Mouse (Mus musculus) kidney, adult 8-10 months (tissue): ENCODE measurements around the gene Dnaic1.

ENCODE experiments used
- DNase-seq, 2 experiments: peaks; one replicate each; pipeline ENCODE4 v3.0.0; 2022

Dnaic1 gene

DNA sequence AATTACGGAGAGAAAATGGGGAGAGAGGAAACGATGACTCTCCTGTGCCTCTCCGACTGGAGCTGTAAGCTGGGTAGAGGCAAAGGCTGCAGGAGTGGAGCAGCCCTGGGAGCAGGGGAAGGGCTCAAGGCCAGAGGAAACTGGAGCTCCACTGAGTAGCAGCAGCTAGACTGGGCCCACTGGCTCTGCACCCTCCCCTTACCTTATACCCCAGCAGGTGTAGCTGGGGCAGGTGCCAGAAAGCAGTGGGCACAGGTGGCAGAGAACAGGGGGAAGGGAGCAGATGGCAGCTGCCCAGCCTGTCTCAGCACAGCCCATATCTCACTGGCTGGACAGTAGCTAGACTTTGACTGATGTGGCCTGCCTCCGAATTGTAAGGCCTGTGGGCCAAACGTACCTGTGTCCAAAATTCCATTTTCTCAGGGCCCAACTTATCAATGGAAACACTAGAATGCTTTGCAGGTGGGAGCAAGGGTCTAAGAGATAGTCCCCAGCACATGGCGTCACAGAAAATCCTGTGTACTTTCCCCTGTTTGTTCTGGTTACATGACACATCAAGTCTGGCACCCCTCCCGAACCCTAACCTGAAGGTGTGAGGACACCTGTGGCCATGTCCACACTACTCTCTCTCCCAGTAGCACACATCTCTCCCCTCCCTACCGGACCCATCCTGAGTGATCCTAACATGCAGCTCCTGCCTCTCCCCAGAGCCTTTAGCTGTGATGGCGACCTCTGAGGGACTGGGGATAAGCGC lies 67.5 kb downstream of the Dnaic1 start:
- no peak for DNase-seq

DNA sequence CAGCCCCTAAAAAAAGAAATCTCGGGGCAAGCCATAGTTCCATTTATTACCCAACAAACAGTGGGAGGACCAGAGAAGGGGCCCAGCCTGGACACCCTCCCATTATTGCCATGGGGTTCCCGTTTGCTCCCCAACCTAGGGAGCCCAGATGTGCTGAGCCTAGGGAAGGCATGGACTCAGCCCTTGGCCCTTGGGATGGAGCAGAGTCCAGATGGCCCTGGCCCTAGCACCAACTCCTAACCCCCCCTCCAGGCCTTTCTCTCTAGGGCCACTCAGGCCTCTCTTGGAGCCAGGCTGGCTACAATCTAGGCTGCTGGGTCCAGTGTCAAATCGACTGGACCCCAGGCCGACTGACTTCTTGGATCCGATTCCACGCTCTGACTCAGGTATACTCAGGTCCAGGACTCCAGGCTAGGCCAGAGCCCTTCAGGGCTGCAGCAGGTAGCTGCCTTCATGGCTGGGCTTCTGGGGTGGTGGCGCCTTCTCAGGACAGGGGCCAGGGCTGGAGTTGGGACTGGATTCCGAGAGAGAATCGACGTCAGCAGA lies 68.7 kb downstream of the Dnaic1 start:
- DNase-seq = no peak

DNA sequence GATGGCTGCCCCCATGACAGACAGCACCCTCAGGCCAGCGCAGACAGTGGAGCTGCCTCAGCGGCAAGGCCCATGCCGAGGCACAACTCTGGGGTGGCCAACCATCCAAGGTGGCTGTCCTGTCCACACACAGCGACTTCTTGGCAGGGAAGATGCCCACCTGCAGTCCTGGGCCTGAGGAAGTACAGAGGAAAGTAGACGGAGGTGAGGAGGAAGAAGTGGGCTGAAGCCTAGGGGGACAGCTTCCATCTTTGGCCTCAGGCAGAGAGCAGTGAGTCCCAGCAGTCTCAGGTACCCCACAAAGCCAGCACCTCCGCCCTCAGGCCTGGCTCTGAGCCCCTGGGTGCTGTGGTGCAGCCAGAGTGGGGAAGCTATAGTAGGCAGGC lies 69.2 kb downstream of the Dnaic1 start:
- no peak for DNase-seq

DNA sequence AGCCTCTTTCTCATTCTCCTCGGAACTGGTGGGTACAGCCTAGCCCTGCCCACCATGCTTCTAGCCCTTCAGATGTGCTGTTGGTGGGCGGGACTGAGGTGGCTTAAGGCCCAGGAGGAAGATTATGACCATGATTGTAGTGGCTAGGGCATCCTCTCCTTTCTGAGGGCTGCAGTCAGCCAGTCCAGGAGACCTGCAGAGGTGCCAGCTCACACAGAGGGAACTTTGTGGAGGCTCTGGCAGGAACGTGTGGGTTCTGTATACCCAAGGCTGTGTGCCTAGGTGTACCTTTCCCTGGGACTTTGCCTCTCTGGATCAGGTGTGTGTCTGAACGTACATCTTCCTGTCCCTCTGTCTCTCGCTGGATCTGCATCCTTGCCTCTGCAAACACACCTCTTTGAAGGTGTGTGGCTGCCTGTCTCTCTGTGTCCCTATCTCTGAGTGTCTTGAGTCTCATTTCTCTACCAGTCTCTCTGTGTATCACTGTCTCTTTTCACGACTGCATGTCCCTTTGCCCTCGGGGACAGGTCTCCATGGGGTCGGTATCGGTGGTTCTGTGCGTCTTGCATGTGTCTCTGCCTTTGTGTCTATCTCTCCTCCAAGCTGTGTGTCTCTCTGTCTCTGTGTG lies 69.8 kb downstream of the Dnaic1 start:
- no peak for DNase-seq

DNA sequence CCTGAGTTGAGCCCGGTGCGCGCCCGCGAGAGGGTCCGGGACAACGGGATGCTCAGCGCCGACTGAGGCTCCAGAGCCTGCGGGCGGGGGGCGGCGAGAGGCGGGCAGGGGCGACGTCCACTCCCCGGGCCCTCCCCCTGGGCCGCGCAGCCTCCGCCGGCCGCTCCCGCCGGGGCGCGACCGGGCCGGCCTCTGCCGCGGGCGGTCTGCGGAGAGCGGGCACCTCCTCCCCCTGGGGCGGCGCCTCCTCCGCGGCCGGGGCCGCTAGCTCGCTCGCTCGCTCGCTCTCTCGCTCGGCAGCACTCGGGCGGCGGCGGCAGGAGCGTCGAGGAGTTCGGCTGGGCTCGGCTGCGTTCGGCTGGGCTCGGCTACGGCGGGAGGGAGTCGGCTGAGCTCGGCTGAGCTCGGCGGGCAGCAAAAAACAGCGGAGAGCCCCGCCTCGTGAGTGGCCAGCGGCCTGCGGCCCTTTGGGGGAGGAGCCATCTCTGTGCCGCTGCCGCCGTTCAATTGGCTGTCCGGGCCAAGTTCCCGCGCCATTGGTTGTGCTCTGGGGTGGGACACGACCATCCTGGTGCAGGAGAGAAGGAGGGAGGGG lies 70.4 kb downstream of the Dnaic1 start, which contains the start of gene Enho:
Enho (minus strand) TSS at position 412 of the 595 bp plus-strand sequence.
- peak; percentile 93 for DNase-seq

DNA sequence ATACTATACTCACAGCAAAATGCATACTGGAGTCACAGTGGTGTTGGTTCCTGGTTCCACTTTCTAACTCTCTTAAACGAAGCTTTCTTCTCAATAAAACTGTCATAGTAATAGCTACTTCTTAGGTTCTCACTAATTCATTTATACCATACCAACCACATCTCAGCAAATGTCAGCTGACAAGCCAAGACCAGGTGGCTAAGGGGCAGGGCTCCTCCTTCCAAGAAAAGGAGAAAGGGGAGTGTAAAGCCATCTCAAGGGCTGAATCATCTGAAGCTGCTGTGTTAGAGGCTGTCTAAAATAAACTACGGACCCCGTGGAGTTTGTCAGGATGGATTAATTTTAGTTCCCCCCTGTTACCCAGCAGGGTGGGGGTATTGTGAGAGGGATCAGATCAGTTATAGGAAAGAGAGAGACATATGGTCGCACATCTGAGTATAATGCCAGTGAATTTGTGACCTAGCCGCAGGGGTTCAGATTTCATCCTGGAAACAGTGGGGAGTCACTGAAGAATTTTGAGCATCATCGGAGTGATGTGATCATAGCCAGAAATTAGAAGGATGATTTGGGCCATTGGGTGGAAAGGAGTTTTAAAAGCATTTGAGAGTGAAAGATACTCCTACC lies 71.7 kb downstream of the Dnaic1 start:
- DNase-seq = no peak

DNA sequence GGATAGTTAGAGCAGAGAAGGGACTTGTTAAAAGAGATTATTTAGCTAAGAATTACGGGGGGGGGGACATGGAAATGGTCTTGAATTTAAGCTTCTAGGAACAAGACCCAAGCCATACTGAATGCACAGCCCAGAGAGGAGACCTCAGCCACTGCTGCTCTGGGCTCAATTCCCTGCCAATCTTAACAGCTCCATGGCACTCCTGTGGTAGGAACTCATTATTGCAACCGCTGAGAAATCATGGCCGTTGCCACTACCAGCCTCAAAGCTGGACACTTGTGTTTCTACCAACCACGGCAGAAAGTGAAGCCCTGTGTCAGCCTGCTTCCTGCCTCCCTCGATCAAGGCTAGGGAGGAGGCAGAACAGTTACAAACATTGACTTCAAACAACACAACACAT lies 75.9 kb downstream of the Dnaic1 start:
- DNase-seq = peak in 1 of 2 experiments; percentile 47

DNA sequence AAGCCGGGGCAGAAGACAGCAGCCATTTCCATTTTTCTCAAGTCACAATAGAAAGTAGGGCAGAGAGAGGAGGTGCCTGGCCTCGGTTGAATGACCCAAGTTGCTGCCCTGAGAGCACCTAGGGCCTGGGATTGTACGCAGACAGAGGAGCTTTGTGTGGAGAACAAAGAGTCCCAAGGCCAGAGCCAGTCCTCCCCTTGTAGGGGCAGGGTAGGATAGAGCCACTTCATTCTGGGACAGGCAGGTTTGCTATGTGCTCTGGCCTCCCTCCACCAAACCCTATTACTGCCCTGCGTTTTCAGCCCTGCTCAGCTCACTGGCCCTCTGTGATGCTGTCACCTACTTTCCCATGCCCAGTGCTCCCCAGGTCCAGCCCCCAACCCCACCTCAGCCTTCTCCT lies 78.6 kb downstream of the Dnaic1 start:
- no peak for DNase-seq

DNA sequence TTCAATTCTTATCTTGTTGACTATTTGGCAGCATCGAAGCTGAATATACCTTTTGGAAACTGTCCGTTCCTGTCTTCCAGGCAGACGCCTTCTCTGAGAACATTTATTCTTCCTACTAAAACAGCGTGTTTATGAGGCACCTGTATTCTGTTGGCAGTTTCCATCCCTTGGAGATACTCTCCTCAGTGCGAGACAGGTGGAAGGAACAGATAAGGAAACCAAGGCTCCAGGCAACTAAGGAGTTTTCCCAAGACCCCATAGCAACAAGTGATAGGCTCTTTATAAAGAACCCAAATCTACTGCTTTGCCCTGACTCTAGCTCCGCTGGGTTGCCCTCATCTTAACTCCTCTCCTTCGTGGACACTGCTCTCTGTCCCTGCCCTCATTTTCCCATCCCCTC lies 79.1 kb downstream of the Dnaic1 start:
- no peak for DNase-seq

DNA sequence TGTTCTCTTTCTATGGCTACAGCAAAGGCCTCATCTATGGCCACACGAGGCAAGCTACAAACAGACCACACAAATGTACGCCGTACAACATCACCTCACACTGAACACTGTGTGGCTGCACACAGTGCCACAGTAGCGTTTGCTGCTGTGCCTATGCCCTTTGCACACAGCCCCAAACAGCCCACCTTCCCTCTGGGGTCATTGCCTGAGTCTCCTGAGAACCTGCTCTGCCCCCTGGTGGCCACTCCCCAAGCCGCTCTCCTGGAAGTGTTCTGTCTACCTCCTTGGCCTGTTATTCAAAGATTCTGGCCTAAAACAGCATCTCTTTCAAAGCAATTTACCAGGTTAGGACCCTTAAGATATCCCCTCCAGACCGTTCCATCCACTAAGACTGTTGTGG lies 83.7 kb downstream of the Dnaic1 start:
- DNase-seq = peak; percentile 48 to 76

DNA sequence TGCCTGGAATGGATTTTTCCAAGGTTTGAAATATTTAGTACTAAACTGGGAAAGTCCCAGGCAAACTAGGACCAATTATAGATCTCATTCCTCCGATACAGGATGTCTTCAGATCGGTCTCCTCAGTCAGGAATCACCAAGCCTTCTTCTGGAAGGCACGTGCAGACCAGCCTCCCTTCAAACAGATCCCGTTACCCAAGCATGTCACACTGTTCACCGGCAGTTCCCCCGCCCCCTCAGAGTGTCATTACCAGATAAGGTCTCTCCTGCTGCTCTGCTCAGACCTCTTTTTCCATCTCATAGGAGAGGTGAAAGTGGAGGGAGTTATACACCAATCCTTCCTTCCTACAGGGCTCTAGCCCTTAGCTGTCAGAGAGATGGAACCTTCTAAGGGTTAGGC lies 84.2 kb downstream of the Dnaic1 start:
- DNase-seq = no peak

DNA sequence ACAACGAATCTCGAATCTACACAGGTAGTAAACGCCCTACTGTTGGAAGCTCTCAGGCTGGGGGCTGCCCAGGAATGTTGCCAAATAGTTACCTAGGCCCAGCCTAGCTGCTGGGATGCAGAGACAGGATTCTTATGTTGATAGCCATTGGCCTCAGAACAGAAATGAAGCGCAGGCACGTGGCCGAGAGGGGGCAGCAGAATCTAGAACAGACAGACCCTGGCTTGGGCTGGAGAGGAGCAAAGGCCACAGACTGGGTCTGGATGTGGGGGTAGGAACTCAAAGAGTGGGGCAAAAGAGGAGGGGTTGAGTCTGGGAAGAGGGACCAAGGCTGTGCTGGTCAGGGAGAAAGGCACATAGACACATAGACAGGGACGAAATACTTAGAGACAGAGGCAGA lies 84.6 kb downstream of the Dnaic1 start:
- peak; percentile 48 to 58 for DNase-seq

DNA sequence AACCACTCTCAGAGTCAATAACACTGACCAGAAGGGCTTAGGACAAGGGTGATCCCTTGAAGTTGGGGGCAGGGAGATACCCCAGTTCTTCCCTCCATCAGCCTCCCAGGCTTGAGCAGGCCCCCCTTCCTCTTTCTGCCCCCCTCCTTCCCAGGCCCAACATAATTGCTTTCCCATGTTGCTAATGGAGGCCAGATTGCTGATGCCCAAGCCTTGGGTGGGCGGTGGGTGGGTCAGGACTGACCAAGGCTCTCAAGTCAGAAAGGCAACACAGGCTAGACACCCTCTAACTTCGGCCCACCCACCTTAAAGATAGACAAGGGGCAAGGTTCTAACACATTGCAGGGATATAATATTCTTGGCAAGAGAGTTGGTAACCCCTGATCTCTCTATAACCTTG lies 86.0 kb downstream of the Dnaic1 start:
- no peak for DNase-seq

DNA sequence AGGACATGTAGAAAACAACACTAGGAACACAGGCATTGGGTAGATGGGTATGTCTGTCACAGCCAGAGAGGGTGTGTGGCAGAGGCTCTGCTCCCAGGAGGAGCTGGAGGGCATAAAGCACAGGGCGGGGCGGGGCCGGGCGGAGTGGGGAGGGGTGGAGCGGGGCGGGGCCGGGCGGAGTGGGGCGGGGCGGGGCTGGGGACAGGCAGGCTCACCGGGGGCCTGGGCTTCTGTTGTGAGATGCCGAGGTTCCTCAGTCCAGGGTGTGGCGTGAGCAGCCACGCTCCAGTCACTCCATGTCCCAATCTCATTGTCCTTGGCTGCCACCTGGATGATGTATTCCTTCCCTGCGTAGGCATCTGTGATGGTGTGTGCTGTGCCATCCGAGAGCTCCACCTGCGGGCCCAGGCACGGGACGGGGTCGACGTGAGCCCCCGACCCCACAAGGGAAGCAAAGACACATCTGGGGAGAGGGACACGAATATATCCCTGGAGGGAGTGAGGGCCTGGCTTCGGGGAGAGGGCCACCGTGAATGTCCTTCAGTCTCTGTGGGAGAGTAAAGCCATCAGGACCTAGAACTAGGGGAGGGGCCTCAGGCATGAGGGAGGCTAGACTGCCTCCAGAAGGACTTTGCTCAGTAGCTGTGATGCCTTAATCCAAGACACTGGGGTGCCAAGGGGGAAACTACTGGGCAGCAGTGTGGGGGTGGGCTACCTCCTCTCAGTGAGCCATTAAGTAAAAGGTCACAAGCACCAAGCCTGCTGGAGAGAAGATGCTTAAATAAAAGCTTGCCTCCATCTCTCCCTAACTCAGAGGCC lies 89.2 kb downstream of the Dnaic1 start:
- no peak for DNase-seq

DNA sequence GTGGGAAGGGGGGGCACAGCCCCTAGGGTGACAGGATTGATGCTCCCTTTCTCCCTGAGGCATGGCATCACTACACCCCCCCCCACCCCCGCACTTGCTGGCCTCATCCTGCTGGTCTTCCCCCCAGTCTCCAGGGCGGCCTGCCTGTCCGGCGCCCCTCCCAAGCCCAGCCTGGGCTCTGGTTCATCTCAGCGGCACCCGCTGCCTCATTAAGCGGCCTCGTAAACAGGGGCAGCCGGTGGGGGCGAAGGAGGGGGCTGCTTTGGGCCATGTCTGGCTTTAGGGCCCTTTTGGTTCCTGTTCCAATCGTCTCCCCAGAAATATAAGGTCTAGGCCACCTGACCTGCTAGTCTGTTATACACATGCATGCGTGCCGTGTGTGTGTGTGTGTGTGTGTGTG lies 90.0 kb downstream of the Dnaic1 start:
- DNase-seq = no peak

DNA sequence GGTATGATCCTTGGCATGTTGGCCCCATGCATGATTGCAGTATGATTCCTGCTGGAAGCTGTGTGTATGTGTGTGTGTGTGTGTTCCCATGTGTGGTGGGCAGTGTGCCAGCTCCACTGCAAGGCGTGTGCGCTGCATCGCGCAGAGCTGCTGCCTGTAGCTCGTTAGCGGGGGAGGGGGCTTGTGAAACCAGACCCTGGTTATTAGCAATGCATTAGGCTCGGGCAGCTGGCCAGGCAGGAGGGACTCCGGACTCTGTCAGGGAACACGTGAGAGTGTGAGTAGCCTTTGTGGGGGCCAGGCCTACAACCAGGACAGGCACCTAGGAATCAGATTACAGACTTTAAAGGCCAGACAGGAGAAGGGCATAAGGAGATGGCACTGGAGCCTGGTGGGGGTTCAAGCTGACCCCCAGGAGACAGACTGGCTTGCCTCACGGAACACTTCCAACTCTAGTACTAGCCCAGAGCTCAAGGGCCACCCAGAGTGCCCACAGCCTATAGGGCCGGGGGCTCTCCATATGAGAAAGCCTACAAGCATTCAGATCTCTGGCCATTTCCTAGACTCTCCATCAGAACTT lies 91.4 kb downstream of the Dnaic1 start:
- DNase-seq = no peak

DNA sequence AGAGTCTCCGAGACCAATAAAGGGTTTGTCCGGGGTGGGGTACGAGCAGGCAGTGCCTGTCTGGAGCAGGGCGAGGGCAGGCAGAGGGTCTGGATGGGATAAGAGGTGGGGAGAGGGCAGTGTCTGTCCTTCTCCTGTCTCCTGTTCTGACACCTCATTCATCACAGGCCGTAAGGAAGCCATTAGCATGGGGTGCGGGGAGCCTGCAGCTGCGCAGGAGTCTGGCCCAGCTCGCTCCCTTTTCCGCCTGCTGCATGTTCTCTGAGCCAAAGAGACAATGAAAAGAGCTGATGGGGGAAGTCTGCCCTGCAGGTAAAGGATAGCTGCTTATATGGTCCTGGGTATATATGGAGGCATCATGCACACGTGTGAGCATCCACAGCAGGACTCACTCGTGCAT lies 93.1 kb downstream of the Dnaic1 start:
- DNase-seq = no peak

DNA sequence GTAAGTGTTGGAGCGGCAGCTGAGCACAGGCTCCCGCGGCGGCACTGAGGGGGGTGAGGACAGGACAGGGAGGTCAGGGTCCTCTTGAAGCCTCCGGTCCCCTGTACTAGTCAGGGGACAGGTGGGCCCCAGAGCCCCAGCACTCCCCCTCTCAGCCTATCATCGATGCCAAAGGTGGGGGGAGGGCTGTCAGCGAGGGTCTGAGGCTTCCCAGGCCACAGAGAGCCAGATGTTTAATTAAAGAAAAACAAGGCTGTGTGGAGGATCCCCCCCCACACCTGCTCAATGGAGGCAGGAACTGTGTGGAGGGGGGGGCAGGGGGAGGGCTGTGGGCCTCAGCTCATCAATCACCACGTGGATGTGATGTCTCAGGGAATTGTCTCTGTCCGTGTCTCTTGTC lies 94.0 kb downstream of the Dnaic1 start:
- no peak for DNase-seq

DNA sequence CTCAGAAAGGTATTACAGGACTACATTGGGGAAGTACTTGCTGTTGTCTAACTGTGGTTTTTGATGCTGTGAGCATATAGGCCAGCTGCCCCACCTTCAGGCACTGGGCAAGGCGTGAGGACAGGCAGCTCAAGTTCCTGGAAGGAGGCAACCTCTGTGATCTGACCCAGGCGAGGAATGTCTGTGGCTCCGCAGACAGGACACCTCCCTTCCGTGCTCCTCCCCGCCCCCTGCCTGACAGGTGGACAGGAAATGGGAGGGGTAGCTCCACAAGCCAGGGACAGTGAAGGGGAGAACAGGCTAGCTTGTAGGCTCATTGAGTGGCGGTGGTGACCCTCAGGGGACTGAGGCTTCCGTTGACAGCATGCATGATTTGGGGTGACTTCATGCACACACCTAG lies 95.0 kb downstream of the Dnaic1 start:
- no peak for DNase-seq

DNA sequence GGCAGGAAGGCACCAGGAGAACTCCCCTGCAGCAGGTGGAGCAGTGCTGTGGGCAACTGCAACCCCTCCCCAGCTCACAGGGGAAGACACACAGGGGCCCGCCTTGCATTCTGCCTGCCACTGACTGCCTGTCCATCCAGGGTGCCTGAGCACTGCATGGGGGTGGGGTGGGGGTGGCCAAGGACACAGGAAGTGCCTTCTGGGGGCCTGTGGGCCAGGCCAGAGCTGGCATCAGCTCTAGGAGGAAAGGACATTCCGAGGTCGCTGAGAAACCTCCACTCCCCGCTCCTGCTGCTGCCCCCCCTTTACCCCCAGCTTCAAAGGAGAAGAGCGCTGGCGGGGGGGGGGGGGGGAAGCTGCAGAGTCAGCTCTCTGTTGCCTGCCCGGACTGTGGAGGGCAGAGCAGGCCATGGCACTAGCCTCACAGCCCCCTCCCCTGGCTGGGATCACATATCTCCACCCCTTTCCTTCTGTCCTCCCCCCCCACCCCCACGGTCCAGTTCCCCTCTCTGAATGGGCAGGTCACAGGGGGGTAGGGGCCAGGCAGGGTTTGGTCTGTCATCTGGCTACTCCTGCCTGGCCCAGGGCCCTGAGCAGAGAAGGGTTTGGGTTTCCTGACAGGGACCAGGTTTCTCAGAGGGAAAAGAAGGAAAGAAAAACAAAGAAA lies 95.6 kb downstream of the Dnaic1 start:
- DNase-seq = peak in 1 of 2 experiments; percentile 16

DNA sequence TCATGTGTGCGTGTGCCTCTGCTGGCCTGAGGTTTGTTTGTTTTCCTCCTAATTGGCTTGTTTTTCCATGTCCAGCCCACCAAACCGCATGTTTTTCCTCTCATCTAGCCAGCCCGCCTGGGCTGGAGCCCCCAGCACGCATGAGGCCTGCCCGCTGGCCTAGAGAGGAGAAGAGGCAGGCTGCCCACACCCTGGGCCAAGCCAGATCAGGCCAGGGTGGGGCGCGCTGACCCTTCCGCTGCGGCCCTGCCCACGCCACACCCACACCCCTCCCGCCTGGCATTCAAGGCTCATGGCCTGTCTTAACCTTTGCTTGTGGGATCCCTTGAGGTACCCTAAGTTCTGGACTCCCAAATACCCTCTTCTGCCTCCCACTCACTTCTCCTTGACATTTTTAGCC lies 97.1 kb downstream of the Dnaic1 start:
- no peak for DNase-seq

DNA sequence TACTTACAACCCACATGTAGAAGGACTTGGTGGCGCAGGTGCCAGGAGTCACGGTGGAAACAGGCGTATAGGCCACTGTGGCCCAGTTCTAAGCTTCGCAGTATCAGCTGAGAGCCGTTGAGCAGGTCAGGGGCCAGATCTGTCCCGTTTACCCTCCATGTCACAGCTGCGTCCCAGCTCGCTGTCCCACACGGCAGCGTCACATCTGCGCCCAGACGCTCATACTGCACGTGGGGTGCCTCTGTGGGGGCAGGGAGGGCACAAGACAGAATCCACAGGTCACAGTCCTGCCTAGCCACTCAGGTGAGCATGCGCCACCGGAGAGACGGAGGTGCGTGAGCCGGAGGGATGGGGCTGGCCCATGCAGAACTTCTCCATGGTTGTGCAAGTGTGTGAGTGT lies 101.3 kb downstream of the Dnaic1 start:
- DNase-seq = no peak
